8 mouse cellular contexts compared by ENCODE assay signal in genomic region chr2:9879092-9879491, GRCm38 (mm10). TPM values are rescaled to one million over a fixed set of nuclear protein-coding genes. Genes with fewer than 3 reads are reported as not detected.
DNase-seq lines count a peak whose midpoint lies in the region; ATAC-seq and TF ChIP-seq lines count a peak whose summit lies in the region.

No protein-coding gene starts in this region.

- no peaks in the 10 kb centered on the region for H3K9me3 ChIP-seq in heart, embryonic 10.5 days
- no peaks in the 10 kb centered on the region for H3K9me3 ChIP-seq in forebrain, embryonic 16.5 days (ENCODE audit: control insufficient read depth, low read length)
- no peaks in the 10 kb centered on the region for H3K9me3 ChIP-seq in liver, embryonic 14.5 days (ENCODE audit: control insufficient read depth, low read length)
- no peaks in the 10 kb centered on the region for H3K9me3 ChIP-seq in stomach, postnatal 0 days (ENCODE audit: control insufficient read depth, low read length)

- under 1% methylated on average over 22 of the region's 22 CpGs for WGBS in heart, embryonic 10.5 days
- under 1% methylated on average over 22 of the region's 22 CpGs for WGBS in forebrain, embryonic 16.5 days
- under 1% methylated on average over 22 of the region's 22 CpGs for WGBS in liver, embryonic 14.5 days (ENCODE audit: insufficient replicate concordance)
- under 1% methylated on average over 22 of the region's 22 CpGs for WGBS in stomach, postnatal 0 days

- peak overlapping the region; percentile 61 for H3K4me2 ChIP-seq in forebrain, embryonic 16.5 days (ENCODE audit: low read length)
- H3K4me2 ChIP-seq in liver, embryonic 14.5 days (ENCODE audit: low read depth): peak overlapping the region; percentile 77
- H3K4me2 ChIP-seq in stomach, postnatal 0 days (replicated peaks; ENCODE audit: low read depth): peak overlapping the region; percentile 91

- peak overlapping the region; percentile 71 for H3K4me3 ChIP-seq in heart, embryonic 10.5 days
- H3K4me3 ChIP-seq in forebrain, embryonic 16.5 days (replicated peaks; ENCODE audit: low read length): peak overlapping the region; percentile 38
- peak overlapping the region; percentile 49 to 55 for H3K4me3 ChIP-seq in liver, embryonic 14.5 days (ENCODE audit: insufficient read depth in 1 of 2, low read depth in 2 of 2, low read length in 2 of 2)
- peak overlapping the region; percentile 51 for H3K4me3 ChIP-seq in stomach, postnatal 0 days (ENCODE audit: low read depth, low read length)

- peak overlapping the region; percentile 73; the same call in 1 of the 2 replicates for H3K27ac ChIP-seq in heart, embryonic 10.5 days
- H3K27ac ChIP-seq in forebrain, embryonic 16.5 days (ENCODE audit: low read length): no peak overlapping the region
- H3K27ac ChIP-seq in liver, embryonic 14.5 days: no peak overlapping the region
- H3K27ac ChIP-seq in stomach, postnatal 0 days (replicated peaks): peak overlapping the region; percentile 81

- H3K9ac ChIP-seq in forebrain, embryonic 16.5 days (replicated peaks; ENCODE audit: low read depth, low read length): no peak overlapping the region
- H3K9ac ChIP-seq in liver, embryonic 14.5 days (replicated peaks): no peak overlapping the region
- peak overlapping the region; percentile 59 for H3K9ac ChIP-seq in stomach, postnatal 0 days (ENCODE audit: low read length)

- TF ChIP-seq EP300 in liver, embryonic 14.5 days (IDR thresholded peaks at IDR 0.05; ENCODE audit: low read depth): no peak
- no peak for TF ChIP-seq EP300 in stomach, postnatal 0 days (optimal IDR thresholded peaks at IDR 0.05)

- H3K27me3 ChIP-seq in heart, embryonic 10.5 days (ENCODE audit: insufficient read depth, poor library complexity, severe bottlenecking): peaks cover 76% of the 10 kb centered on the region
- peaks cover 51% of the 10 kb centered on the region for H3K27me3 ChIP-seq in forebrain, embryonic 16.5 days (replicated peaks; ENCODE audit: control insufficient read depth, insufficient read depth, low read length)
- H3K27me3 ChIP-seq in liver, embryonic 14.5 days (ENCODE audit: control insufficient read depth, insufficient read depth, low read length): peaks cover 100% of the 10 kb centered on the region
- peaks cover 10% of the 10 kb centered on the region; the same call in 1 of the 2 replicates for H3K27me3 ChIP-seq in stomach, postnatal 0 days (ENCODE audit: control insufficient read depth, insufficient read depth, low read length)

- H3K4me1 ChIP-seq in heart, embryonic 10.5 days: peaks cover 52% of the 10 kb centered on the region
- H3K4me1 ChIP-seq in forebrain, embryonic 16.5 days (replicated peaks; ENCODE audit: control insufficient read depth, insufficient read depth, low read length): peaks cover 36% of the 10 kb centered on the region
- H3K4me1 ChIP-seq in liver, embryonic 14.5 days (replicated peaks; ENCODE audit: control insufficient read depth in 2 of 2, insufficient read depth in 2 of 2, low read length in 1 of 2): no peaks in the 10 kb centered on the region
- peaks cover 4% of the 10 kb centered on the region; the same call in 1 of the 2 replicates for H3K4me1 ChIP-seq in stomach, postnatal 0 days (replicated peaks; ENCODE audit: control insufficient read depth, insufficient read depth)

- no peak for TF ChIP-seq CTCF in liver, embryonic 14.5 days (IDR thresholded peaks at IDR 0.05; ENCODE audit: low read depth)
- no peak for TF ChIP-seq CTCF in stomach, postnatal 0 days (IDR thresholded peaks at IDR 0.05; ENCODE audit: low read depth)

- H3K36me3 ChIP-seq in heart, embryonic 10.5 days: 0 out of 2 replicates have a peak, but pooled peaks cover 4% of the 10 kb centered on the region
- no peaks in the 10 kb centered on the region for H3K36me3 ChIP-seq in forebrain, embryonic 16.5 days (ENCODE audit: control insufficient read depth, insufficient read depth)
- H3K36me3 ChIP-seq in liver, embryonic 14.5 days (replicated peaks; ENCODE audit: control insufficient read depth, insufficient read depth, low read depth): no peaks in the 10 kb centered on the region
- no peaks in the 10 kb centered on the region for H3K36me3 ChIP-seq in stomach, postnatal 0 days (ENCODE audit: control insufficient read depth, insufficient read depth, low read length)

- DNase-seq in heart, embryonic 10.5 days (ENCODE audit: low spot score): no peak
- no peak for DNase-seq in heart, adult 18-20 months
- peak; percentile 50 for DNase-seq in ES-CJ7 (ENCODE audit: low read depth, low spot score)
- no peak for DNase-seq in liver, embryonic 14.5 days (ENCODE audit: low read depth in 3 of 3, low spot score in 3 of 3)
- peak; percentile 26 for DNase-seq in stomach, postnatal 0 days (ENCODE audit: low spot score)
- no peak for DNase-seq in frontal cortex, postnatal 36 days (ENCODE audit: low spot score in 2 of 2)

- peak; percentile 1; the same call in 1 of the 2 replicates for ATAC-seq in forebrain, embryonic 16.5 days
- ATAC-seq in liver, embryonic 14.5 days (ENCODE audit: insufficient read depth): peak; percentile 30
- ATAC-seq in stomach, postnatal 0 days (ENCODE audit: low FRiP score, low TSS enrichment): no peak; the same call in 1 of the 2 replicates
- ATAC-seq in monocyte, adult 5-6 weeks (replicated peaks; ENCODE audit: insufficient number of reproducible peaks, low FRiP score, low TSS enrichment, poor library complexity, severe bottlenecking): no peak

RNA-seq across cellular contexts. Expression of gene 4930412O13Rik, which starts 2.0 kb away (rescaled TPM):
- 1.1 and 2.6 TPM in 2 replicates for polyA plus RNA-seq in heart, embryonic 10.5 days (2016; fragmentation: Nextera tagmentation; extraction: Ambion mirVana)
- total RNA-seq in heart, adult 18-20 months (2021): not detected
- polyA plus RNA-seq in forebrain, embryonic 16.5 days (2015; fragmentation: Nextera tagmentation; extraction: Ambion mirVana): not detected in 2 replicates
- not detected in 2 replicates for polyA plus RNA-seq in liver, embryonic 14.5 days (2012; rRNA removed)
- polyA plus RNA-seq in liver, embryonic 14.5 days (2014; fragmentation: Nextera tagmentation; extraction: Ambion mirVana): not detected in 2 replicates
- not detected in 2 replicates for polyA plus RNA-seq in stomach, postnatal 0 days (2015; fragmentation: Nextera tagmentation; extraction: Ambion mirVana)
- not detected in 3 replicates for total RNA-seq in monocyte, adult 5-6 weeks (2017)

RNA-seq across cellular contexts. Expression of gene 9230102O04Rik, which starts 10.2 kb away (rescaled TPM):
- 0.76 TPM in 1 of 2 replicates, not detected in the other for polyA plus RNA-seq in heart, embryonic 10.5 days (2016; fragmentation: Nextera tagmentation; extraction: Ambion mirVana)
- not detected for total RNA-seq in heart, adult 18-20 months (2021)
- not detected in 2 replicates for polyA plus RNA-seq in forebrain, embryonic 16.5 days (2015; fragmentation: Nextera tagmentation; extraction: Ambion mirVana)
- not detected in 2 replicates for polyA plus RNA-seq in liver, embryonic 14.5 days (2012; rRNA removed)
- not detected in 2 replicates for polyA plus RNA-seq in liver, embryonic 14.5 days (2014; fragmentation: Nextera tagmentation; extraction: Ambion mirVana)
- not detected in 2 replicates for polyA plus RNA-seq in stomach, postnatal 0 days (2015; fragmentation: Nextera tagmentation; extraction: Ambion mirVana)
- not detected in 3 replicates for total RNA-seq in monocyte, adult 5-6 weeks (2017)

RNA-seq across cellular contexts. Expression of gene Gata3, which starts 10.7 kb away (rescaled TPM):
- 9.1 and 21.7 TPM in 2 replicates for polyA plus RNA-seq in heart, embryonic 10.5 days (2016; fragmentation: Nextera tagmentation; extraction: Ambion mirVana)
- 1 to 10 TPM in 1 of 2 experiments, under 1 TPM in 1; 0.62 to 1.0 TPM for total RNA-seq in heart, adult 18-20 months (2021)
- 0.42 and 2.2 TPM in 2 replicates for polyA plus RNA-seq in forebrain, embryonic 16.5 days (2015; fragmentation: Nextera tagmentation; extraction: Ambion mirVana)
- 0.16 and 0.30 TPM in 2 replicates for polyA plus RNA-seq in liver, embryonic 14.5 days (2012; rRNA removed)
- 0.38 and 0.63 TPM in 2 replicates for polyA plus RNA-seq in liver, embryonic 14.5 days (2014; fragmentation: Nextera tagmentation; extraction: Ambion mirVana)
- 7.5 and 8.9 TPM in 2 replicates for polyA plus RNA-seq in stomach, postnatal 0 days (2015; fragmentation: Nextera tagmentation; extraction: Ambion mirVana)
- total RNA-seq in monocyte, adult 5-6 weeks (2017): 2.2 to 10.5 TPM (median 2.9 TPM) in 3 replicates

Comparison
In these comparisons a context has a peak if more than half of its experiments do, and no peak if none do; other contexts are left out.
1. DNase-seq: peak in ES-CJ7 (single experiment) and stomach, postnatal 0 days (single experiment); none in heart, embryonic 10.5 days (single experiment), heart, adult 18-20 months (0 of 2), liver, embryonic 14.5 days (0 of 3) and frontal cortex, postnatal 36 days (0 of 2).
2. H3K27ac ChIP-seq: peak in heart, embryonic 10.5 days (single experiment) and stomach, postnatal 0 days (single experiment); none in forebrain, embryonic 16.5 days (single experiment) and liver, embryonic 14.5 days (single experiment).
3. ATAC-seq: peak in forebrain, embryonic 16.5 days (single experiment) and liver, embryonic 14.5 days (single experiment); none in stomach, postnatal 0 days (single experiment) and monocyte, adult 5-6 weeks (single experiment).
4. Peak in every context shown above with its lines, with median percentiles within 50 percentile points of each other: H3K4me3 ChIP-seq and H3K4me2 ChIP-seq.